Mouse (Mus musculus) Patski (cell line): ENCODE results near the gene Mybphl. TPM values are rescaled to one million over a fixed set of nuclear protein-coding genes. Genes with fewer than 3 reads are reported as not detected.

Experiments
- ATAC-seq: fragments of 100-300 bp; one replicate; pipeline ENCODE4 v1.8.0; 2021
- CTCF ChIA-PET: fragments of 350-600 bp; sonication (Branson Sonifier 250); formaldehyde crosslinking; loops from one replicate; lab custom pipeline; 2022; ENCODE audit warnings: inconsistent platforms; lab: Charles Lee
- POLR2A ChIA-PET: fragments of 350-600 bp; sonication (Branson Sonifier 250); formaldehyde crosslinking; loops from one replicate; lab custom pipeline; 2022; ENCODE audit warnings: antibody characterized with exemption, inconsistent platforms; lab: Charles Lee
- DNase-seq: peaks from one replicate; pipeline ENCODE4 v3.0.0-alpha.2; 2011; ENCODE audit warnings: low read depth, low spot score
- H3K27me3 ChIP-seq: fragments of 371-371 bp; one replicate; pipeline ENCODE4 v1.5.1; 2021
- CTCF ChIP-seq: fragments of 100-300 bp; IDR thresholded peaks from one replicate; pipeline ENCODE4 v1.5.1; 2021
- in situ Hi-C: fragments of 300-500 bp; cut with MboI; formaldehyde crosslinking; loops from 3 replicates; pipeline ENCODE4 v1.11.1; 2018; ENCODE audit warnings: low pct_unique_long_range_greater_than_20kb, mixed read lengths
- polyA plus RNA-seq: library from polyadenylated mRNA; unstranded; gene quantifications from one replicate; pipeline ENCODE4 v1.2.3, GENCODE M21; 2021

Mybphl gene
- polyA plus RNA-seq, 1 experiment from 2014 or later, result not detected

DNA sequence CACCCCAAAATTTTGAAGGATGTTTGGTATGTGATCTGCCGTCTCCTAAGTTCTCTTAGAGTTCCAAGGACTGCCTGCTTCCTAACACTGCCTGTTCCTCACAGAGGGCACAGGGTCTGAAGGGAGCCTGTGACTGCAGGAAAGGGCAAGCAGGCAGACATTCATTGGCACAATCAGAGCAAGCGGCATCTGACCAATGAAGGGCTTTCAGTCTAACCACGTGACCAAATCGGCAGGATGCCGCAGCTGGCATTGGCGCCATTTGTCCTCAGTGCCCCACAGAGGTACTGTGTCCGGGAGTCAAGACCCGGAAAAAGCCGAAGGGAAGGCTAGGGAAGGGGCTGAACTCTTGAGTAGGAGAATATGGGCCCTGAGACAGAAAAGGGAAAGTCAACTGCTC, 2.5 kb downstream of the Mybphl start:
- in situ Hi-C loops, result no loop called here
- no peak for TF ChIP-seq CTCF
- CTCF ChIA-PET, result interaction anchor here (0.7 to 4.7 kb wide), 5 partner anchors 13 to 67 kb away, joined by 3 to 23 read pairs (median 3); no protein-coding TSS in a partner anchor
- no peaks in the 10 kb centered on the region for H3K27me3 ChIP-seq
- no peak for ATAC-seq
- POLR2A ChIA-PET, result no interaction called here
- DNase-seq, result no peak

GRCm38 (mm10) chr3:108367828-108368227, 3.1 kb downstream of the Mybphl start:
- in situ Hi-C loops, result no loop called here
- DNase-seq (no peak), ATAC-seq (no peak)
- ChIA-PET CTCF (no interaction called here), POLR2A (no interaction called here)
- no peaks in the 10 kb centered on the region for H3K27me3 ChIP-seq
- no peak for TF ChIP-seq CTCF

- CTCF ChIA-PET, result interaction anchor here (0.7 kb wide), 1 partner anchor 14 kb away, joined by 3 read pairs; no protein-coding TSS in a partner anchor
- no peaks in the 10 kb centered on the region for H3K27me3 ChIP-seq
- in situ Hi-C loops, result no loop called here
- POLR2A ChIA-PET, result no interaction called here
- DNase-seq (no peak), ATAC-seq (no peak)
- no peak for TF ChIP-seq CTCF
Observed at GRCm38 (mm10) chr3:108368721-108369120, 4.0 kb downstream of the Mybphl start.

DNA sequence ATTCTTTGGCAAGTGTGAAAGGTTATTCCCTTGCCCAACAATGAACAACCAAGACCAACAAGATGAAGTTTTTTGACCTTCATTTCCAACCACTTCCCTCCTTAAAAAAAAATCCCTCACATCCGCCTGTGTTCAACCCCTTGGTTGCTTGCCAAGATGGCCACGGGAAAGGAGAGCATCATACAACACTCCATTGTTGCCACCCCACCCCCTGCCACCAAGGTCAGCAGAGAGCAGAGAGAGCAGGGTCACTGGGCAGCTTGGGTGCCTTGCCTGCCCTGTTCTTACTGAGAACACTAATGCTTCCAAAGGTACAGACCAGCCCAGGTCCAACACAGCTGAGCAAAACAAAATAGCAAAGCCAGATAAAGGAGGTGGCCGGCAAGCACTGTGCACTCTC, 7.6 kb downstream of the Mybphl start:
- POLR2A ChIA-PET, result interaction anchor here (0.5 kb wide), 1 partner anchor 124 kb away, joined by 3 read pairs; no protein-coding TSS in a partner anchor
- CTCF ChIA-PET, result interaction anchor here (1.8 to 8.8 kb wide), 3 partner anchors 8 to 90 kb away, joined by 5 to 45 read pairs (median 8); no protein-coding TSS in a partner anchor
- no peaks in the 10 kb centered on the region for H3K27me3 ChIP-seq
- no peak for TF ChIP-seq CTCF
- ATAC-seq (peak; percentile 9), DNase-seq (no peak)
- in situ Hi-C loops, result no loop called here

- in situ Hi-C loops, result no loop called here
- ATAC-seq (peak; percentile 64), DNase-seq (no peak)
Observed at GRCm38 (mm10) chr3:108372691-108373090, 8.0 kb downstream of the Mybphl start.

DNA sequence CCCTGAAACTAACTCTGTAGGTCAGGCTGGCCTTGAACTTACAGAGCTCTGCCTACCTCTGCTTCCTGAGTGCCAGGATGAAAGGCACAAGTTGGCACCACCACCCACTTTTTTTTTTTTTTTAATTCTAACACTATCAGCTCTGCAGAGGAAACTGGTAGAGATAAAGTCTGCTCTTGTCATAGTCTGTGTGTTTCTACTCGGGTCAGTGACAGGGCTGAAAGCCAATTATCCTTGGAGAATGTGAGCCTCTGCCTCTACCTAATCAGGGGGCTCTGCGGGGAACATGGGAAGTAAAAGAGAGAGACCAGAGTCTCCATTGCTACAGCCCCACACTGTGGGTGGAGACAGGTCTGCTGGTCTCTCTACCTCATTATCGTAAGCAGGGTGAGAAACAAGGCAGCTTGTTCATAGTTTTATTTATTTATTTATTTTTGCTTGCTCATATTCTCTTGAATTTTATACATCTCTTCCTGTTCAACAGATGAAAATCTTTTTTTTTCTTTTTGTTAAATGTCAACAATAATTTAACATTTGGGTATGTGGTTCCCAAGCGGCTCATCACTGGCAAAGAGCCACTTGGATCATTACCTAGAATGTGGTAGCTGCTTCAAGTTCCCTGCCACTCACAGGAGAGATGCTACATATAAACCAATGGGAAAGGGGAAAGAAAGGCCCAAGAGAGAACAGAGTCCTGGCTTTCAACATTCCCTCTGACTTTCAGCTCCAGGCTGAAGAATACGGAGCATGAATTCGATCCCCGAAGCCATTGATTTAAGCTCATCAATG, 14.4 kb downstream of the Mybphl start:
- ChIA-PET CTCF (interaction anchor here (1.4 to 8.8 kb wide), 5 partner anchors 9 to 96 kb away, joined by 3 to 45 read pairs (median 9); partner anchors contain the start of gene Sort1), POLR2A (interaction anchor here (0.7 to 2.2 kb wide), 2 partner anchors 16 to 96 kb away, joined by 3 to 7 read pairs; no protein-coding TSS in a partner anchor)
- no peak for TF ChIP-seq CTCF
- ATAC-seq (no peak), DNase-seq (no peak)
- in situ Hi-C loops, result no loop called here
- H3K27me3 ChIP-seq, result no peaks in the 10 kb centered on the region

More at GRCm38 (mm10) chr3:108372691-108373090, 8.0 kb downstream of the Mybphl start:
- no peak for TF ChIP-seq CTCF
- ChIA-PET POLR2A (interaction anchor here (0.5 kb wide), 1 partner anchor 124 kb away, joined by 3 read pairs; no protein-coding TSS in a partner anchor), CTCF (interaction anchor here (1.8 to 8.8 kb wide), 3 partner anchors 9 to 90 kb away, joined by 5 to 45 read pairs (median 8); no protein-coding TSS in a partner anchor)
- no peaks in the 10 kb centered on the region for H3K27me3 ChIP-seq

DNA sequence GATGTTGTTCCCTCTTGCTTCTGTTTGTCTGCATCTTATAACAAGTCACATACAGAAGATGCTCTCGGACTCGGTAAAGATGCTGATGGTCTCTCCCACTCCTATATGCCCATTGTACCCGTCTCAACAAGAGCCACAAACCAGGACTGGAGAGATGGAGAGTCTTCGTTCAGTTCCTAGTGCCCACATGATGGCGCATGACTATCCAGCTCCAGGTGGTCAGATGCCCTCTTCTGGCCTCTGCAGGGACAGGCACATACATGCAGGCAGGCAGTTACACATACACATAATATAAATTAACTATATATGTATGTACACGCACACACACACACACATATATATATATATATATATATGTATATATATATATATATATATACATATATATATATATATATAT, 16.0 kb downstream of the Mybphl start:
- in situ Hi-C loops, result no loop called here
- ATAC-seq (no peak), DNase-seq (no peak)
- ChIA-PET POLR2A (no interaction called here), CTCF (interaction anchor here (3.2 to 3.9 kb wide), 2 partner anchors 21 to 99 kb away, joined by 9 to 39 read pairs; no protein-coding TSS in a partner anchor)
- no peaks in the 10 kb centered on the region for H3K27me3 ChIP-seq
- no peak for TF ChIP-seq CTCF

DNA sequence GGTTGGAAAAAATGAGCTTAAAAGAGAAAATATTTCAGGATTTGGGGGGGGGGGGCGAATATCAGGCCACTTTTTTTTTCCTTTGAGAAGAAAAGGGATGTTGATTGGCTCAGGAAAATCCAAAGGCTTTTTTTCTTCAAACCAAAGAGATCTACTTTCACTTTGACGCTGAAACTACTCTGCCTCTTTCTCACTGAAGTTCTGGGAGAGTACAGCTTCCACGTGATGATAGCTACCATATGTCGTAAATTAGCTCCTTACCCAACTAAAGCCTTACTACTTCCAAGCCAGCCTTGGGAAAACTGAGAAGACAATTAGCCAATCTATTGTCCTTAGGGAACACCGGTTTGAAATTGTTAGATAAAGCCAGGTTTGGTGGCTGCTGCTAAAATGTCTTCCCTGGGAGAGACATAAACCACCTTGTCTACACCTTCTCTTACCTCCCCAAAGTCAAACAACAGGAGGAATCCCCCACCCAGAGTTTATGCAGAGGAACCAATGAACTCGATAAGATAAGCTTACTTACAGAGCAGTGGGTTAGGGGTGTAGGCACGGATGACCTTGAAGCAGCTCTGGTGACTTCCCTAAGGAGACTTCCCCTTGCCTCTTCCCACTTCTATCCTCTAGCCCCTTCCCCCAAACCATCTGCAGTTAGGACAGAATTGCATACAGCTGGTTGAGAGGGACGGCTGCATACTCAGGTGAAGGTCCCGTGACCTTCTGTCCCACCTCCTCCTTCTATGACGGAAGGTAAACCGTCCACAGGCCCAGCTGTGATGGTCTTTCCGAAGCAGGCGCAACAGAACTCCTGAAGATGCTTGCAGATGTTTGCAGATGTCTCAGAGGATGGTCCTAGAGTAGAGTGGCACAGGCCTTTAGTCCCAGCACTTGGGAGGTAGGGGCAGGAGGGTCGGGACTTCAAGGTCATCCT, 17.5 kb downstream of the Mybphl start:
- no peaks in the 10 kb centered on the region for H3K27me3 ChIP-seq
- DNase-seq (no peak), ATAC-seq (no peak)
- CTCF ChIA-PET, result interaction anchor here (1.0 to 3.9 kb wide), 7 partner anchors 11 to 181 kb away, joined by 3 to 39 read pairs (median 3); partner anchors contain the start of gene Tmem167b
- in situ Hi-C loops, result no loop called here
- POLR2A ChIA-PET, result interaction anchor here (0.5 to 1.0 kb wide), 6 partner anchors 12 to 320 kb away, joined by 3 to 9 read pairs (median 4); no protein-coding TSS in a partner anchor
- no peak for TF ChIP-seq CTCF

DNA sequence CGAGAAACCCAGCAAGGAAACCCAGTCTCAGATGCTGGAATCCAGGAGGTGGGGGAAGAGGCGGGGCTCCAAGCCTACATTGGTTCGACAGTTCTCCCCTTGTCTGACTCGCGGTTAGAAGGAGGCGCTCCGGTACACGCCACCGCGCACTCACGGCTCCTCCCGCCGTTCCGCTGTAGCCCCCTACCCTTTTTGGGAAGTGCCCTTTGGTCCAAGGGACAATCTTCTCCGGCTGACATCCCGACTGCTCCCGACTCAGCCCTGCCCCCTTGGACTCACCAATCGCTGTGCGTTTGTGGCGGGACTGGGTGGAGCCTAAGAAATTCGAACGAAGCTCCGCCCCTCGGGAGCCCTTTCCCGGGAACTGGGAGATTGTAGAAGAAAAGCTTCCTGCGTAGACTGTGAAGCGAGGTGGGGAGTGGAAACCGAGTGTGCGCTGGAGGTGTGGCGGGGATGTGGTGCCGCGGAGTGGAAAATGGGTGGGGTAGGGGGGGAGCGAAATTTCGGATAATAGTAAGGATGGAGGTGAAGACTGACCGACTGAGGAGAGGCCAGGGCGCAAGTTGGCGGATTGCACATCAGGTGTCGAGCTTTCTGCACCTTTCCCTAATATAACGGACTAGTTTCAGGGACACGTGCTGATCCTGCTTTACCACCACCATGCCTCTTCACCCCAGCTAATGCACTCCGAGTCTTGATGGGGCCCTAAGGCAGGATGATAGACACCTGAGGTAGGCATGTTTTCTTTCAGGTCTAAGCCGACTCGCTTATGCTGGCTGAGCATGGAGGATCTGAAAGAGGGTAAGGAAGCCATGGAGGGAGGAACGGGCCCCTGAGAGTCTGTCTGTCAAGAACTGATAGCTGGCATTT, 19.0 kb downstream of the Mybphl start, which contains the start of gene Psrc1:
TSS of gene Psrc1 (plus strand) at position 355 of the 870 bp plus-strand sequence.
- ATAC-seq (peak; percentile 92), DNase-seq (no peak)
- no peaks in the 10 kb centered on the region for H3K27me3 ChIP-seq
- in situ Hi-C loops, result no loop called here
- POLR2A ChIA-PET, result interaction anchor here (0.8 to 1.4 kb wide), 3 partner anchors 20 to 101 kb away, joined by 3 to 6 read pairs (median 3); no protein-coding TSS in a partner anchor
- CTCF ChIA-PET, result interaction anchor here (1.1 to 3.9 kb wide), 4 partner anchors 9 to 103 kb away, joined by 3 to 39 read pairs (median 6); partner anchors contain the start of gene Mybphl
- no peak for TF ChIP-seq CTCF
